Mouse (Mus musculus) regulatory T cell (primary cell): ENCODE results near the gene Camta1.

Source experiments
- in situ Hi-C: fragments of 300-600 bp; cut with MboI, MseI; formaldehyde crosslinking; loops from one replicate; pipeline ENCODE4 v1.15.1; 2025; ENCODE audit warnings: high pct_unique_total_duplicates

Camta1 gene

GRCm38 (mm10) chr4:151471886-151472285 lies 389.8 kb downstream of the Camta1 start:
- in situ Hi-C loops, result no loop called here

GRCm38 (mm10) chr4:151468381-151468780 lies 393.3 kb downstream of the Camta1 start:
- in situ Hi-C loops, result no loop called here

- in situ Hi-C loops, result no loop called here
These were observed 403.0 kb downstream of the Camta1 start for GRCm38 (mm10) chr4:151458686-151459085.

- in situ Hi-C loops, result no loop called here
These were observed 407.1 kb downstream of the Camta1 start for GRCm38 (mm10) chr4:151454611-151455010.

- in situ Hi-C loops, result no loop called here
These were observed 407.6 kb downstream of the Camta1 start for GRCm38 (mm10) chr4:151454065-151454464.

GRCm38 (mm10) chr4:151451885-151452284 lies 409.8 kb downstream of the Camta1 start:
- in situ Hi-C loops, result no loop called here

GRCm38 (mm10) chr4:151449981-151450380 lies 411.7 kb downstream of the Camta1 start:
- in situ Hi-C loops, result no loop called here

GRCm38 (mm10) chr4:151448341-151448740 lies 413.3 kb downstream of the Camta1 start:
- in situ Hi-C loops, result no loop called here

- in situ Hi-C loops, result no loop called here
These were observed 417.0 kb downstream of the Camta1 start for GRCm38 (mm10) chr4:151444665-151445064.

- in situ Hi-C loops, result no loop called here
These were observed 423.1 kb downstream of the Camta1 start for GRCm38 (mm10) chr4:151438561-151438960.

GRCm38 (mm10) chr4:151437859-151438258 lies 423.8 kb downstream of the Camta1 start:
- in situ Hi-C loops, result no loop called here

- in situ Hi-C loops, result no loop called here
These were observed 436.5 kb downstream of the Camta1 start for GRCm38 (mm10) chr4:151425133-151425532.

GRCm38 (mm10) chr4:151422922-151423321 lies 438.8 kb downstream of the Camta1 start:
- in situ Hi-C loops, result no loop called here

- in situ Hi-C loops, result no loop called here
These were observed 439.3 kb downstream of the Camta1 start for GRCm38 (mm10) chr4:151422361-151422760.

GRCm38 (mm10) chr4:151418344-151418875 lies 443.3 kb downstream of the Camta1 start:
- in situ Hi-C loops, result no loop called here

GRCm38 (mm10) chr4:151415812-151416211 lies 445.9 kb downstream of the Camta1 start:
- in situ Hi-C loops, result no loop called here

- in situ Hi-C loops, result no loop called here
These were observed 446.3 kb downstream of the Camta1 start for GRCm38 (mm10) chr4:151415376-151415775.

- in situ Hi-C loops, result no loop called here
These were observed 446.7 kb downstream of the Camta1 start for GRCm38 (mm10) chr4:151414952-151415351.

- in situ Hi-C loops, result no loop called here
These were observed 450.0 kb downstream of the Camta1 start for GRCm38 (mm10) chr4:151411641-151412061.

- in situ Hi-C loops, result no loop called here
These were observed 450.7 kb downstream of the Camta1 start for GRCm38 (mm10) chr4:151411016-151411415.

- in situ Hi-C loops, result no loop called here
These were observed 452.4 kb downstream of the Camta1 start for GRCm38 (mm10) chr4:151409291-151409690.

- in situ Hi-C loops, result no loop called here
These were observed 452.9 kb downstream of the Camta1 start for GRCm38 (mm10) chr4:151408811-151409210.

GRCm38 (mm10) chr4:151408246-151408645 lies 453.4 kb downstream of the Camta1 start:
- in situ Hi-C loops, result no loop called here

GRCm38 (mm10) chr4:151407129-151407528 lies 454.5 kb downstream of the Camta1 start:
- in situ Hi-C loops, result no loop called here
